In genomic region chr16:45141711-45142110, GRCm38 (mm10) we compare ENCODE assay signal across 1 mouse cellular context.
TF ChIP-seq lines count a peak whose summit lies in the region.

No protein-coding gene starts in this region.

TF ChIP-seq in MEL, 35 proteins besides CTCF, POLR2A, EP300 and RAD21 (continued from another document):
- TF ChIP-seq TAL1 (IDR thresholded peaks at IDR 0.05; ENCODE audit: low read length) = no peak
- no peak for TF ChIP-seq ZMIZ1 (IDR thresholded peaks at IDR 0.05; ENCODE audit: low read depth, low read length)
